Mouse (Mus musculus) left cerebral cortex, postnatal 25 days (tissue): ENCODE results near the gene Rtl1. TPM values are rescaled to one million over a fixed set of nuclear protein-coding genes. Genes with fewer than 3 reads are reported as not detected.
A peak's percentile ranks its signal among the peaks of the same experiment; 100 is the strongest.

ENCODE experiments used
- DNase-seq, 2 experiments: peaks; one replicate each; pipeline ENCODE4 v3.0.0; 2022; ENCODE audit warnings: low spot score in 2 of 2, mixed read lengths in 1 of 2
- intact Hi-C: fragments of 180-260 bp; cut with DNase I; formaldehyde crosslinking; loops from one replicate; pipeline ENCODE4 v1.15.1; 2025
- microRNA-seq, 2 experiments: library from miRNA; unstranded; fragments of <30 nt; microRNA quantifications; one replicate each; pipeline ENCODE4 v1.2.0; 2022
- total RNA-seq, 2 experiments: library from RNA; stranded (reverse); gene quantifications; 2 replicates each; pipeline ENCODE4 v1.2.3; 2021

The Rtl1 gene
- total RNA-seq, 2 experiments from 2014 or later: 0.18 to 0.34 TPM

GRCm38 (mm10) chr12:109540739-109541539, 59.2 kb downstream of the Rtl1 start:
- DNase-seq: peak; percentile 69 to 87
- intact Hi-C loops: loop anchor here (5.0 kb wide), 2 partner anchors 139 to 639 kb away; no protein-coding TSS in a partner anchor

GRCm38 (mm10) chr12:109539950-109540349, 60.2 kb downstream of the Rtl1 start:
- intact Hi-C loops: loop anchor here (5.0 kb wide), 2 partner anchors 138 to 638 kb away; no protein-coding TSS in a partner anchor
- DNase-seq: no peak

Small RNAs within 50 kb of the gene (microRNA-seq; reads per million reads assigned to microRNA genes)
- gene Gm23912 (0 reads per million in 2 experiments), gene Mir1188 (83.4 to 109 reads per million in 2 experiments), gene Mir127 (47,907 to 63,746 reads per million in 2 experiments), gene Mir136 (0 reads per million in 2 experiments), gene Mir1906-1 (0 reads per million in 2 experiments), gene Mir3070a (21.3 to 25.5 reads per million in 2 experiments), gene Mir3070b (15.6 to 37.3 reads per million in 2 experiments), gene Mir3071 (0 to 0.34 reads per million in 2 experiments), gene Mir337 (0 reads per million in 2 experiments), gene Mir341 (952 to 2,811 reads per million in 2 experiments), gene Mir3544 (0 reads per million in 2 experiments), gene Mir370 (1,364 to 2,628 reads per million in 2 experiments), gene Mir431 (1,846 to 2,049 reads per million in 2 experiments), gene Mir432 (0 reads per million in 2 experiments), gene Mir433 (15,189 to 23,633 reads per million in 2 experiments), gene Mir434 (2,585 to 3,495 reads per million in 2 experiments), gene Mir493 (95.7 to 102 reads per million in 2 experiments), gene Mir540 (1,269 to 1,384 reads per million in 2 experiments), gene Mir665 (230 to 531 reads per million in 2 experiments), gene Mir673 (944 to 1,028 reads per million in 2 experiments), gene Mir770 (15,671 to 23,977 reads per million in 2 experiments)

Other genes with a start within 250 kb of the Rtl1 start
- 10 to 100 TPM in 1 of 2 experiments, 1 to 10 TPM in 1; 5.7 to 13.4 TPM for gene Dlk1, start 147.5 kb downstream of the Rtl1 start, total RNA-seq